16 mouse cellular contexts compared by ENCODE assay signal in the genomic region with DNA sequence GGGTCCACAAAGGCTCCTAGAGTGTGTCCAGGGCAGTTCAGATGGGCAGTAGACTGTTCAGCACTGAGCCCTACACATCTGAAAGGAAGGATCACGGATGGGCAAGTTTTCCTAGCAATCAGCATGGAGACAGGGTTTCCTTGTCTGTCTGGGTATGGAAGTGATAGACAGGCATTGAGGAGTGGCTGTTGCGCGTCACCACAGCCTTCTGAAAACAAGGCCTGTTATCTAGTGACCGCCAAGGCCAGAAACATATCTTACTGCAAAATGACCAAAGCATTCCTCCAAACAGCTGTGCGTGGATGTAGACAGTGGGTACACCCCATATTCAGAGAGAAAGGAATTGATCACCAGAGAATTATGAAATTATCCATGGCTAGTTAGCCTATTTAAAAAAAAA. TPM values are rescaled to one million over a fixed set of nuclear protein-coding genes. Genes with fewer than 3 reads are reported as not detected.
DNase-seq lines count a peak whose midpoint lies in the region; ATAC-seq and TF ChIP-seq lines count a peak whose summit lies in the region.
"Had no signal": no experiment of that assay in that cellular context is flagged by ENCODE, and none has a peak within 500 bp of the region (broad histone marks: within the 10 kb centered on the region; RNA-seq: fewer than 3 reads in every experiment).

No protein-coding gene starts in this region.

- no peak overlapping the region for H3K4me2 ChIP-seq in forebrain, embryonic 12.5 days
- H3K4me2 ChIP-seq in forebrain, postnatal 0 days (ENCODE audit: low read depth): no peak overlapping the region
- no peak overlapping the region for H3K4me2 ChIP-seq in hindbrain, embryonic 16.5 days (ENCODE audit: low read length)
- no peak overlapping the region for H3K4me2 ChIP-seq in midbrain, embryonic 14.5 days (ENCODE audit: low read length)
- H3K4me2 ChIP-seq: kidney, embryonic 15.5 days; liver, embryonic 15.5 days; stomach, embryonic 15.5 days had no signal

- no peak for TF ChIP-seq POLR2A in testis, adult 2 months (IDR thresholded peaks at IDR 0.05; ENCODE audit: control insufficient read depth, low read depth, low read length)

- no peak overlapping the region for H3K9ac ChIP-seq in forebrain, embryonic 12.5 days
- no peak overlapping the region for H3K9ac ChIP-seq in forebrain, postnatal 0 days
- no peak overlapping the region for H3K9ac ChIP-seq in hindbrain, embryonic 16.5 days (ENCODE audit: low read depth, low read length)
- 0 out of 2 replicates have a peak overlapping the region, but pooled peaks have one; percentile 9 for H3K9ac ChIP-seq in midbrain, embryonic 14.5 days (replicated peaks; ENCODE audit: low read length)
- H3K9ac ChIP-seq: kidney, embryonic 15.5 days; liver, embryonic 15.5 days; stomach, embryonic 15.5 days had no signal

- peaks cover 42% of the 10 kb centered on the region for H3K4me1 ChIP-seq in forebrain, embryonic 12.5 days
- peaks cover 13% of the 10 kb centered on the region; the same call in 1 of the 2 replicates for H3K4me1 ChIP-seq in forebrain, postnatal 0 days (ENCODE audit: insufficient read depth)
- peaks cover 39% of the 10 kb centered on the region for H3K4me1 ChIP-seq in hindbrain, embryonic 10.5 days (replicated peaks)
- H3K4me1 ChIP-seq in hindbrain, embryonic 16.5 days (ENCODE audit: control insufficient read depth, insufficient read depth, low read depth, low read length): peaks cover 23% of the 10 kb centered on the region
- H3K4me1 ChIP-seq in testis, adult 2 months (ENCODE audit: control insufficient read depth, insufficient read depth, low read length): peaks cover 9% of the 10 kb centered on the region
- peaks cover 12% of the 10 kb centered on the region for H3K4me1 ChIP-seq in midbrain, embryonic 14.5 days (ENCODE audit: control insufficient read depth, insufficient read depth, low read length)

- no peaks in the 10 kb centered on the region for H3K9me3 ChIP-seq in forebrain, embryonic 12.5 days
- no peaks in the 10 kb centered on the region for H3K9me3 ChIP-seq in forebrain, postnatal 0 days (ENCODE audit: low read length)
- H3K9me3 ChIP-seq in hindbrain, embryonic 10.5 days: no peaks in the 10 kb centered on the region
- H3K9me3 ChIP-seq in hindbrain, embryonic 16.5 days (ENCODE audit: control insufficient read depth, low read length): no peaks in the 10 kb centered on the region
- H3K9me3 ChIP-seq in midbrain, embryonic 14.5 days (ENCODE audit: control insufficient read depth, low read length): no peaks in the 10 kb centered on the region
- H3K9me3 ChIP-seq: kidney, embryonic 15.5 days; liver, embryonic 15.5 days; stomach, embryonic 15.5 days had no signal

- no peaks in the 10 kb centered on the region for H3K36me3 ChIP-seq in forebrain, embryonic 12.5 days (replicated peaks)
- H3K36me3 ChIP-seq in forebrain, postnatal 0 days (ENCODE audit: insufficient read depth): no peaks in the 10 kb centered on the region
- H3K36me3 ChIP-seq in hindbrain, embryonic 10.5 days: no peaks in the 10 kb centered on the region
- H3K36me3 ChIP-seq in hindbrain, embryonic 16.5 days (ENCODE audit: control insufficient read depth, insufficient read depth, low read length): no peaks in the 10 kb centered on the region
- H3K36me3 ChIP-seq in testis, adult 2 months (ENCODE audit: control insufficient read depth, insufficient read depth, low read length): no peaks in the 10 kb centered on the region
- H3K36me3 ChIP-seq in midbrain, embryonic 14.5 days (ENCODE audit: control insufficient read depth, insufficient read depth, low read length): no peaks in the 10 kb centered on the region
- H3K36me3 ChIP-seq: kidney, embryonic 15.5 days; liver, embryonic 15.5 days; stomach, embryonic 15.5 days had no signal

- no peak for TF ChIP-seq CTCF in forebrain, postnatal 0 days (IDR thresholded peaks at IDR 0.05; ENCODE audit: low read depth)
- TF ChIP-seq CTCF in testis, adult 2 months (IDR thresholded peaks at IDR 0.05; ENCODE audit: control insufficient read depth, insufficient read depth, insufficient replicate concordance, low read depth, low read length): no peak

- no peak for DNase-seq in forebrain, postnatal 0 days
- no peak for DNase-seq in hindbrain, embryonic 10.5 days (ENCODE audit: low spot score)
- DNase-seq in testis, postnatal 14 days (ENCODE audit: low spot score): no peak
- DNase-seq in midbrain, embryonic 14.5 days: no peak
- no peak for DNase-seq in retina, postnatal 1 day
- DNase-seq: cerebellum, adult 2 months; left cerebral cortex, postnatal 4 days; lung, postnatal 36 days; thymus, postnatal 14 days had no signal

- H3K27me3 ChIP-seq in forebrain, embryonic 12.5 days: peaks cover 6% of the 10 kb centered on the region; the same call in 1 of the 2 replicates
- H3K27me3 ChIP-seq in forebrain, postnatal 0 days (ENCODE audit: insufficient read depth, low read length): no peaks in the 10 kb centered on the region
- H3K27me3 ChIP-seq in hindbrain, embryonic 10.5 days (ENCODE audit: insufficient read depth, poor library complexity, severe bottlenecking): no peaks in the 10 kb centered on the region
- H3K27me3 ChIP-seq in hindbrain, embryonic 16.5 days (replicated peaks; ENCODE audit: control insufficient read depth, insufficient read depth, low read length): no peaks in the 10 kb centered on the region
- no peaks in the 10 kb centered on the region for H3K27me3 ChIP-seq in testis, adult 2 months (ENCODE audit: control insufficient read depth, insufficient read depth, low read length)
- no peaks in the 10 kb centered on the region for H3K27me3 ChIP-seq in midbrain, embryonic 14.5 days (ENCODE audit: control insufficient read depth, insufficient read depth, low read length)
- H3K27me3 ChIP-seq: kidney, embryonic 15.5 days; liver, embryonic 15.5 days; stomach, embryonic 15.5 days had no signal

- H3K4me3 ChIP-seq in forebrain, embryonic 12.5 days (replicated peaks): no peak overlapping the region
- no peak overlapping the region for H3K4me3 ChIP-seq in forebrain, postnatal 0 days (ENCODE audit: low read depth, low read length)
- H3K4me3 ChIP-seq in hindbrain, embryonic 10.5 days: no peak overlapping the region
- H3K4me3 ChIP-seq in hindbrain, embryonic 16.5 days (ENCODE audit: low read length): no peak overlapping the region
- H3K4me3 ChIP-seq in testis, adult 2 months (ENCODE audit: control insufficient read depth, low read depth, low read length): no peak overlapping the region
- H3K4me3 ChIP-seq in midbrain, embryonic 14.5 days (replicated peaks; ENCODE audit: low read depth, low read length): no peak overlapping the region
- H3K4me3 ChIP-seq: kidney, embryonic 15.5 days; liver, embryonic 15.5 days; stomach, embryonic 15.5 days had no signal

- 71% methylated on average over 5 of the region's 5 CpGs for WGBS in forebrain, embryonic 12.5 days
- 75% methylated on average over 5 of the region's 5 CpGs for WGBS in forebrain, postnatal 0 days
- 76% methylated on average over 5 of the region's 5 CpGs for WGBS in hindbrain, embryonic 10.5 days
- WGBS in hindbrain, embryonic 16.5 days: 78% methylated on average over 5 of the region's 5 CpGs
- WGBS in midbrain, embryonic 14.5 days: 62% methylated on average over 5 of the region's 5 CpGs

- no peak for ATAC-seq in forebrain, embryonic 12.5 days (ENCODE audit: low FRiP score)
- no peak for ATAC-seq in forebrain, postnatal 0 days
- ATAC-seq in hindbrain, embryonic 16.5 days: no peak
- ATAC-seq in midbrain, embryonic 14.5 days (ENCODE audit: low FRiP score, low TSS enrichment): no peak
- ATAC-seq: forebrain, embryonic 14.5 days had no signal

- peak overlapping the region; percentile 36; the same call in 1 of the 2 replicates for H3K27ac ChIP-seq in forebrain, embryonic 12.5 days
- H3K27ac ChIP-seq in forebrain, postnatal 0 days (ENCODE audit: low read depth, low read length): no peak overlapping the region
- H3K27ac ChIP-seq in hindbrain, embryonic 10.5 days: peak overlapping the region; percentile 18; the same call in 1 of the 2 replicates
- no peak overlapping the region for H3K27ac ChIP-seq in hindbrain, embryonic 16.5 days (ENCODE audit: low read depth, low read length)
- peak overlapping the region; percentile 14; the same call in 1 of the 2 replicates for H3K27ac ChIP-seq in testis, adult 2 months (ENCODE audit: control insufficient read depth, insufficient read depth, low read depth, low read length)
- H3K27ac ChIP-seq in midbrain, embryonic 14.5 days (replicated peaks; ENCODE audit: low read depth, low read length): no peak overlapping the region
- H3K27ac ChIP-seq: kidney, embryonic 15.5 days; liver, embryonic 15.5 days; stomach, embryonic 15.5 days had no signal

RNA-seq across cellular contexts. Expression of a gene that starts 47.1 kb away (rescaled TPM):
- 12.3 and 13.8 TPM in 2 replicates for polyA plus RNA-seq in forebrain, embryonic 12.5 days (2016; fragmentation: Nextera tagmentation; extraction: Ambion mirVana)
- 24.3 and 27.2 TPM in 2 replicates for total RNA-seq in forebrain, postnatal 0 days (2014; rRNA removed)
- 8.2 and 17.0 TPM in 2 replicates for polyA plus RNA-seq in forebrain, postnatal 0 days (2015; fragmentation: Nextera tagmentation; extraction: Ambion mirVana)
- polyA plus RNA-seq in hindbrain, embryonic 10.5 days (2016; fragmentation: Nextera tagmentation; extraction: Ambion mirVana): 13.9 and 14.4 TPM in 2 replicates
- polyA plus RNA-seq in hindbrain, embryonic 16.5 days (2015; fragmentation: Nextera tagmentation; extraction: Ambion mirVana): 21.7 and 22.9 TPM in 2 replicates
- 239 and 243 TPM in 2 replicates for polyA plus RNA-seq in testis, adult 2 months (2012; rRNA removed)
- polyA plus RNA-seq in midbrain, embryonic 14.5 days (2014; fragmentation: Nextera tagmentation; extraction: Ambion mirVana): 12.3 and 13.8 TPM in 2 replicates

Comparison
In these comparisons a context has a peak if more than half of its experiments do, and no peak if none do; other contexts are left out.
1. H3K27ac ChIP-seq: peak in forebrain, embryonic 12.5 days (single experiment), hindbrain, embryonic 10.5 days (single experiment) and testis, adult 2 months (single experiment); none in forebrain, postnatal 0 days (single experiment), hindbrain, embryonic 16.5 days (single experiment) and midbrain, embryonic 14.5 days (single experiment).
2. RNA of a gene that starts 47.1 kb away (polyA plus RNA-seq): 239 to 243 TPM in testis, adult 2 months; 21.7 to 22.9 TPM in hindbrain, embryonic 16.5 days, 8.2 to 17.0 TPM in forebrain, postnatal 0 days, 13.9 to 14.4 TPM in hindbrain, embryonic 10.5 days, 12.3 to 13.8 TPM in midbrain, embryonic 14.5 days and 12.3 to 13.8 TPM in forebrain, embryonic 12.5 days; every median in the first group is over 10 times any median in the second.